Mouse (Mus musculus) C3H10T1/2 (cell line): ENCODE data around the gene Phf23. TPM values are rescaled to one million over a fixed set of nuclear protein-coding genes. Genes with fewer than 3 reads are reported as not detected.

ENCODE experiments used
- polyA plus RNA-seq, 2 experiments: library from polyadenylated mRNA; unstranded; fragments of >200 nt; fragmentation: generic; extraction: Trizol; gene quantifications; one replicate each; pipeline ENCODE4 v1.2.1; 2012; ENCODE audit warnings: missing spikeins in 2 of 2

Gene Phf23
- polyA plus RNA-seq, result 10 to 100 TPM; 66.5 to 68.8 TPM

GRCm38 (mm10) chr11:69995391-69995960, at the start of gene Phf23:
TSS of gene Phf23 (plus strand) at chr11:69995777.

GRCm38 (mm10) chr11:69948066-69948762, 47.4 kb upstream of the Phf23 start, which contains the start of gene Slc2a4:
TSS of gene Slc2a4 (minus strand) at chr11:69948188.

GRCm38 (mm10) chr11:69964650-69965270, 30.8 kb upstream of the Phf23 start, which contains the start of gene Cldn7:
TSS of gene Cldn7 (plus strand) at chr11:69964779.

GRCm38 (mm10) chr11:69981141-69981762, 14.3 kb upstream of the Phf23 start, which contains the start of gene Ctdnep1:
TSS of gene Ctdnep1 (plus strand) at chr11:69981156.

GRCm38 (mm10) chr11:69982225-69982624, 13.4 kb upstream of the Phf23 start, which contains the start of gene Elp5:
TSS of gene Elp5 (minus strand) at chr11:69982517.

GRCm38 (mm10) chr11:69990850-69991691, 4.5 kb upstream of the Phf23 start, which contains the start of gene Gabarap:
TSS of gene Gabarap (plus strand) at chr11:69991143.

GRCm38 (mm10) chr11:70000396-70000898, 4.9 kb downstream of the Phf23 start, which contains the start of gene Dvl2:
TSS of gene Dvl2 (plus strand) at chr11:70000595.

GRCm38 (mm10) chr11:70014880-70015558, 19.4 kb downstream of the Phf23 start, which contains the start of gene Acadvl:
TSS of gene Acadvl (minus strand) at chr11:70015411.

GRCm38 (mm10) chr11:70016669-70017068, 21.1 kb downstream of the Phf23 start, which contains the start of gene Dlg4:
TSS of gene Dlg4 (plus strand) at chr11:70016942.

Other genes starting within 250 kb of the Phf23 start
- 100 to 1,000 TPM in 1 of 2 experiments, 10 to 100 TPM in 1; 42.8 to 126 TPM for gene Polr2a, start 237.1 kb upstream of the Phf23 start, polyA plus RNA-seq
- under 1 TPM in 1 of 2 experiments, not detected in 1; 0.26 TPM for gene Slc35g3, start 233.8 kb upstream of the Phf23 start, polyA plus RNA-seq
- gene Zbtb4, start 229.9 kb upstream of the Phf23 start, polyA plus RNA-seq, result 10 to 100 TPM in 1 of 2 experiments, 1 to 10 TPM in 1; 1.2 to 14.4 TPM
- under 1 TPM; 0.63 to 0.89 TPM for gene Chrnb1, start 199.8 kb upstream of the Phf23 start, polyA plus RNA-seq
- gene Fgf11, start 193.9 kb upstream of the Phf23 start, polyA plus RNA-seq, result under 1 TPM; 0.01 to 0.31 TPM
- under 1 TPM; 0.01 to 0.05 TPM for gene Tmem102, start 190.2 kb upstream of the Phf23 start, polyA plus RNA-seq
- not detected for gene Gm39566, start 180.5 kb upstream of the Phf23 start, polyA plus RNA-seq
- not detected for gene Spem2, start 177.3 kb upstream of the Phf23 start, polyA plus RNA-seq
- under 1 TPM; 0.02 to 0.07 TPM for gene Spem1, start 173.6 kb upstream of the Phf23 start, polyA plus RNA-seq
- gene Nlgn2, start 158.0 kb upstream of the Phf23 start, polyA plus RNA-seq, result 10 to 100 TPM in 1 of 2 experiments, 1 to 10 TPM in 1; 4.3 to 49.8 TPM
- gene Tmem256, start 157.3 kb upstream of the Phf23 start, polyA plus RNA-seq, result 100 to 1,000 TPM; 452 to 473 TPM
- 100 to 1,000 TPM in 1 of 2 experiments, 10 to 100 TPM in 1; 45.7 to 171 TPM for gene Plscr3, start 149.4 kb upstream of the Phf23 start, polyA plus RNA-seq
- not detected for gene Tnk1, start 137.0 kb upstream of the Phf23 start, polyA plus RNA-seq
- not detected for gene Tmem95, start 117.8 kb upstream of the Phf23 start, polyA plus RNA-seq
- gene Kctd11, start 114.4 kb upstream of the Phf23 start, polyA plus RNA-seq, result 10 to 100 TPM in 1 of 2 experiments, 1 to 10 TPM in 1; 5.0 to 12.3 TPM
- under 1 TPM; 0.04 to 0.07 TPM for gene Acap1, start 100.2 kb upstream of the Phf23 start, polyA plus RNA-seq
- gene 2810408A11Rik, start 94.8 kb upstream of the Phf23 start, polyA plus RNA-seq, result 1 to 10 TPM; 1.6 to 9.9 TPM
- 10 to 100 TPM; 13.1 to 24.7 TPM for gene Neurl4, start 94.7 kb upstream of the Phf23 start, polyA plus RNA-seq
- 10 to 100 TPM; 66.9 to 94.9 TPM for gene Gps2, start 81.9 kb upstream of the Phf23 start, polyA plus RNA-seq
- gene Eif5a, start 73.8 kb upstream of the Phf23 start, polyA plus RNA-seq, result 1,000 to 10,000 TPM in 1 of 2 experiments, 100 to 1,000 TPM in 1; 812 to 3,163 TPM
- under 1 TPM in 1 of 2 experiments, not detected in 1; 0.13 TPM for gene Ybx2, start 60.0 kb upstream of the Phf23 start, polyA plus RNA-seq
- under 1 TPM; 0.02 to 0.39 TPM for gene Slc2a4, start 47.6 kb upstream of the Phf23 start, polyA plus RNA-seq
- gene Cldn7, start 31.0 kb upstream of the Phf23 start, polyA plus RNA-seq, result under 1 TPM in 1 of 2 experiments, not detected in 1; 0.15 TPM
- 100 to 1,000 TPM; 189 to 229 TPM for gene Ctdnep1, start 14.6 kb upstream of the Phf23 start, polyA plus RNA-seq
- gene Elp5, start 13.3 kb upstream of the Phf23 start, polyA plus RNA-seq, result 100 to 1,000 TPM in 1 of 2 experiments, 10 to 100 TPM in 1; 93.9 to 141 TPM
- gene Gabarap, start 4.6 kb upstream of the Phf23 start, polyA plus RNA-seq, result 100 to 1,000 TPM; 710 to 827 TPM
- 10 to 100 TPM; 22.0 to 49.6 TPM for gene Dvl2, start 4.8 kb downstream of the Phf23 start, polyA plus RNA-seq
- gene Acadvl, start 19.6 kb downstream of the Phf23 start, polyA plus RNA-seq, result 100 to 1,000 TPM; 121 to 196 TPM
- gene Dlg4, start 21.2 kb downstream of the Phf23 start, polyA plus RNA-seq, result 10 to 100 TPM; 12.9 to 43.6 TPM
- gene Asgr1, start 58.3 kb downstream of the Phf23 start, polyA plus RNA-seq, result 1 to 10 TPM; 1.2 to 4.9 TPM
- under 1 TPM; 0.04 to 0.12 TPM for gene Asgr2, start 96.9 kb downstream of the Phf23 start, polyA plus RNA-seq
- gene Mgl2, start 134.6 kb downstream of the Phf23 start, polyA plus RNA-seq, result under 1 TPM in 1 of 2 experiments, not detected in 1; 0.01 TPM
- gene Clec10a, start 160.4 kb downstream of the Phf23 start, polyA plus RNA-seq, result under 1 TPM; 0.24 to 0.35 TPM
- under 1 TPM; 0.05 to 0.54 TPM for gene Slc16a11, start 217.0 kb downstream of the Phf23 start, polyA plus RNA-seq
- 1 to 10 TPM in 1 of 2 experiments, under 1 TPM in 1; 0.08 to 2.6 TPM for gene Slc16a13, start 225.3 kb downstream of the Phf23 start, polyA plus RNA-seq
- under 1 TPM; 0.01 to 0.08 TPM for gene Bcl6b, start 234.0 kb downstream of the Phf23 start, polyA plus RNA-seq
- 100 to 1,000 TPM; 168 to 216 TPM for gene 0610010K14Rik, start 242.1 kb downstream of the Phf23 start, polyA plus RNA-seq
- 10 to 100 TPM; 16.5 to 24.7 TPM for gene Gm21988, start 244.1 kb downstream of the Phf23 start, polyA plus RNA-seq
- gene Rnasek, start 244.1 kb downstream of the Phf23 start, polyA plus RNA-seq, result 100 to 1,000 TPM; 342 to 713 TPM